Mouse (Mus musculus): Measurements from ENCODE around the gene Zfp977.
"Not testable (repeated sequence)": the region's sequence is repeated elsewhere in the genome, so short reads cannot be mapped to it uniquely, and the experiment has no call there.

Zfp977 gene

DNA sequence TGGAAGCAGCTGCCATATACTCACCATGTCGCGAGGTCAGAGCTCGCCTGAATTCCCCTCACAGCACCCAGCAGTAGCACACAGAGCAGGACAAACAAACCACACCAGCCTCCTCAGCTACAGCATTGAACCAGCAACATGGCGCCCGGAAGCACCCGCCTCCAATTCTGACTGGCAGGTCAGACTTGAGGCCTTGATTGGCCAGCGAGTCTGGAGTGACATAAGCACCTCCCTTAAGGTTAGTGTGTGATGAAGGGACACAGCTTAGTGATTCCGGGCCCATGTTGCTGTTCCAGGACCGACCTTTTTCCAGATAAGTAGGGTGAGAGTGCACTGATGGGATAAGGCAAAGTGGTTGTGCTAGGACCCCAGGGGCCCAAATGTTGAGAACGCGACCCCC, at the start of gene Zfp977:
Zfp977 (minus strand) TSS at position 135 of the 400 bp plus-strand sequence.
- not testable (repeated sequence) for DNase-seq

DNA sequence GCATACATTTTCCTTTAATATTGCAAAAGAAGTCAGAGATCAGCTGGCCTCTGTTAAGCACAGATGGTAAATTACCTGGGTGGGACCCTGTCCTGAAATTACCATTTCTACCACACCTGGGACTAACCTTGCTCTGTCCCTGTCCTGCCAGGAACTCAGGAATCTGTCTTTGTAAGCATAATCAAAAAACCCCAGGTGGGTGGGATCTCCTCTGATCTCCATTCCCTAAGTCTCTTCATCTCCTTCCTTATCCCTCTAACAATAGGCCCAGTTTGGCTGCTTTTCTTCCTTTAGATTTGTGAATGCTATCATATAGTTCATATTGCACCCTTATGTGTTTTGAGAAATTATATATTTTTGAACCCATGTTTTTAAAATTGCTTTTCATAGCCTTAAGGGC, 38.7 kb upstream of the Zfp977 start:
- DNase-seq = not testable (repeated sequence)

GRCm38 (mm10) chr7:42595666-42596065, 3.3 kb upstream of the Zfp977 start:
- not testable (repeated sequence) for DNase-seq

DNA sequence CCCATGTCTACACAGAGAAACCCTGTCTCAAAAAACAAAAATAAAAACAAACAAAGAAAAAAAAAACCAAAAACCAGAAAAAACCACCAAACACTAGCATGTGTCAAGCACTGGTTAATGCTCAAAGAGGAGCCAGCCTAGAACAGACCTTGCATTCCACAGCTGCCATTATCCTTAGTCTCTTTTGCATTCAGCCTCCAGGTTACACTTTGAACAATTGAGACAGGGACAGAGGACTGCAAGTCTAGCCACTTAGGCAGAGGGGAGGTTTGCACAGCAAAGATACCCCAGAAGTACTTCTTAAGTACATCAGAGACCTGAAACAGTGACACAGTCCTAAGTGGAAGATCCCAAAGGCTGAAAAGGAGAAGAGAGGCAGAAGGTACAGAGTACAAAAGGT, 1.0 kb downstream of the Zfp977 start:
- not testable (repeated sequence) for DNase-seq

DNA sequence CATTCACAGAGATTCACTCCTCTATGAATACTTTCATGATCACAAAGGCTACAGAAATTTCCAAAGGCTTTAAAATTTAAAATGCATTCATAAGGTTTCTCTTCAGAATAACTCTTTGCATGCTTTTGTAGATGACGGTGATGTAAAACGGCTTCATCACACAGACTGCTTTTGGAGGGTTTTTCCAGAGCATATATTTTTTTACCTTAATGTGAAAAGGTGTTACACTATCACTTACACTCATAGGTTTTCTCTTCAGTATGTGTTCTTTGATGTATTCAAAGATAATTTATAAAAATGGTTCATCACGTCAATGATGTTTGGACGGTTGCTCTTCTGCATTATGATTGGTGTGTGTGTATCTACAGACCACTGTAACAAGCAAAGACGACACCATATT, 13.9 kb downstream of the Zfp977 start, which contains the start of gene Gm21028:
Gm21028 (minus strand) TSS at position 101 of the 400 bp plus-strand sequence.
- DNase-seq = no peak

GRCm38 (mm10) chr7:42551766-42552165, 40.6 kb downstream of the Zfp977 start:
- DNase-seq = no peak
